Mouse (Mus musculus) neural tube, embryonic 13.5 days (tissue): ENCODE data around the gene Zfp691. TPM values are rescaled to one million over a fixed set of nuclear protein-coding genes. Genes with fewer than 3 reads are reported as not detected.

Experiments
- microRNA counts: library from miRNA; unstranded; fragments of <30 nt; microRNA quantifications from one replicate; lab custom pipeline; 2016
- microRNA-seq: library from miRNA; unstranded; fragments of <30 nt; microRNA quantifications from one replicate; pipeline ENCODE4, GENCODE M21; 2016
- polyA plus RNA-seq: library from polyadenylated mRNA; unstranded; fragments of >200 nt; fragmentation: Nextera tagmentation; extraction: Ambion mirVana; gene quantifications from 2 replicates; pipeline ENCODE4 v1.2.1, GENCODE M21; 2015

The Zfp691 gene
- polyA plus RNA-seq, 1 experiment from 2014 or later = 7.8 TPM

MicroRNAs within 50 kb of the gene (microRNA counts, 519-probe panel; counts per million panel counts)
- microRNA mmu-miR-1957 (lab: Ali Mortazavi, UCI) = not detected

Small RNA genes within 50 kb of the gene (microRNA-seq; reads per million reads assigned to microRNA genes)
- not detected for gene Mir1957a

Other genes with a start within 250 kb of the Zfp691 start
- not detected in 2 replicates for gene Olfr1328, start 235.6 kb downstream of the Zfp691 start, polyA plus RNA-seq
- gene Lao1, start 212.6 kb downstream of the Zfp691 start, polyA plus RNA-seq = not detected in 2 replicates
- gene Slc2a1, start 65.5 kb downstream of the Zfp691 start, polyA plus RNA-seq = 90.4 and 107 TPM in 2 replicates
- gene Ermap, start 15.8 kb upstream of the Zfp691 start, polyA plus RNA-seq = 1.5 and 2.1 TPM in 2 replicates
- 239 and 246 TPM in 2 replicates for gene Svbp, start 21.1 kb upstream of the Zfp691 start, polyA plus RNA-seq
- 0.45 TPM in 1 of 2 replicates, not detected in the other for gene Tmem269, start 44.0 kb upstream of the Zfp691 start, polyA plus RNA-seq
- 35.4 and 37.4 TPM in 2 replicates for gene AU022252, start 58.5 kb upstream of the Zfp691 start, polyA plus RNA-seq
- 14.8 TPM in 2 replicates for gene P3h1, start 58.7 kb upstream of the Zfp691 start, polyA plus RNA-seq
- gene Cldn19, start 81.2 kb upstream of the Zfp691 start, polyA plus RNA-seq = 0.45 and 0.63 TPM in 2 replicates
- gene Ybx1, start 120.4 kb upstream of the Zfp691 start, polyA plus RNA-seq = 873 and 888 TPM in 2 replicates
- 62.0 and 62.5 TPM in 2 replicates for gene Ppih, start 146.4 kb upstream of the Zfp691 start, polyA plus RNA-seq
- 17.3 and 17.9 TPM in 2 replicates for gene Ccdc30, start 241.3 kb upstream of the Zfp691 start, polyA plus RNA-seq
- gene Ppcs, start 248.2 kb upstream of the Zfp691 start, polyA plus RNA-seq = 21.9 and 23.3 TPM in 2 replicates
- 0.50 TPM in 1 of 2 replicates, not detected in the other for gene Zmynd12, start 248.6 kb upstream of the Zfp691 start, polyA plus RNA-seq